Mouse (Mus musculus) adrenal gland, postnatal 25 days (tissue): ENCODE data around the gene Hyls1. TPM values are rescaled to one million over a fixed set of nuclear protein-coding genes. Genes with fewer than 3 reads are reported as not detected.
A peak's percentile ranks its signal among the peaks of the same experiment; 100 is the strongest.
"Not testable (repeated sequence)": the region's sequence is repeated elsewhere in the genome, so short reads cannot be mapped to it uniquely, and the experiment has no call there.

Experiments
- DNase-seq: peaks from one replicate; pipeline ENCODE4 v3.0.0; 2021; ENCODE audit warnings: mixed read lengths
- long read RNA-seq: library from polyadenylated mRNA; stranded (forward); transcript quantifications from one replicate; pipeline ENCODE4 v2.0.0, GENCODE M21; 2021
- total RNA-seq: library from RNA; stranded (reverse); gene quantifications from 2 replicates; pipeline ENCODE4 v1.2.3, GENCODE M21; 2021

Hyls1 gene
- total RNA-seq, result 4.5 and 5.4 TPM in 2 replicates
- long read RNA-seq, partial matches to known transcripts, result 0 of 4 reads
- long read RNA-seq, other reads (novel, unspliced or antisense), result 1 of 4 reads

GRCm38 (mm10) chr9:35569571-35570534, at the start of gene Hyls1, which contains the start of gene Pate2:
Gene Hyls1, minus strand, starts transcription at chr9:35570398.
Gene Pate2, plus strand, starts transcription at chr9:35570284.
- peak; percentile 93 for DNase-seq

GRCm38 (mm10) chr9:35616784-35617183, 46.6 kb upstream of the Hyls1 start:
- DNase-seq, result not testable (repeated sequence)

- DNase-seq, result no peak
These were observed 43.8 kb upstream of the Hyls1 start for GRCm38 (mm10) chr9:35614005-35614404.

GRCm38 (mm10) chr9:35611841-35612240, 41.6 kb upstream of the Hyls1 start, which contains the start of gene Pate4:
Gene Pate4, minus strand, starts transcription at chr9:35611941.
- no peak for DNase-seq

GRCm38 (mm10) chr9:35607647-35608405, 37.6 kb upstream of the Hyls1 start:
- DNase-seq, result no peak

GRCm38 (mm10) chr9:35592903-35593302, 22.7 kb upstream of the Hyls1 start:
- no peak for DNase-seq

- no peak for DNase-seq
These were observed 17.5 kb upstream of the Hyls1 start for GRCm38 (mm10) chr9:35587674-35588073.

- DNase-seq, result no peak
These were observed 4.2 kb upstream of the Hyls1 start for GRCm38 (mm10) chr9:35574416-35574815.

- DNase-seq, result no peak
These were observed 465 bp upstream of the Hyls1 start for GRCm38 (mm10) chr9:35570663-35571062.

- no peak for DNase-seq
These were observed 2.2 kb downstream of the Hyls1 start for GRCm38 (mm10) chr9:35567995-35568394.

- DNase-seq, result no peak
These were observed 5.5 kb downstream of the Hyls1 start for GRCm38 (mm10) chr9:35564536-35565240.

- no peak for DNase-seq
These were observed 8.6 kb downstream of the Hyls1 start for GRCm38 (mm10) chr9:35561583-35561982.

GRCm38 (mm10) chr9:35561076-35561475, 9.1 kb downstream of the Hyls1 start:
- DNase-seq, result no peak

GRCm38 (mm10) chr9:35559009-35559890, 10.9 kb downstream of the Hyls1 start:
- peak; percentile 71 for DNase-seq

GRCm38 (mm10) chr9:35558257-35559008, 11.8 kb downstream of the Hyls1 start, which contains the start of the genes Ddx25 and Pus3:
Gene Ddx25, minus strand, starts transcription at chr9:35558528.
Gene Pus3, plus strand, starts transcription at chr9:35558595.
- peak; percentile 42 for DNase-seq

GRCm38 (mm10) chr9:35556494-35557102, 13.6 kb downstream of the Hyls1 start:
- no peak for DNase-seq

- DNase-seq, result no peak
These were observed 21.7 kb downstream of the Hyls1 start for GRCm38 (mm10) chr9:35548455-35548854.

- no peak for DNase-seq
These were observed 23.5 kb downstream of the Hyls1 start for GRCm38 (mm10) chr9:35546745-35547144.

- DNase-seq, result no peak
These were observed 24.5 kb downstream of the Hyls1 start for GRCm38 (mm10) chr9:35545704-35546103.

GRCm38 (mm10) chr9:35544666-35545065, 25.5 kb downstream of the Hyls1 start:
- DNase-seq, result no peak
